Mouse (Mus musculus): Measurements from ENCODE around the gene Ifitm5. TPM values are rescaled to one million over a fixed set of nuclear protein-coding genes. Genes with fewer than 3 reads are reported as not detected.

Ifitm5 gene
- polyA plus RNA-seq, 1 experiment from 2014 or later = 2.4 TPM

- Histone ChIP-seq H3K27me3 (replicated peaks) (no peaks in the 10 kb centered on the region), H3K4me3 (replicated peaks) (no peak overlapping the region), H3K4me1 (replicated peaks) (0 out of 2 replicates have a peak, but pooled peaks cover 7% of the 10 kb centered on the region), H3K9ac (no peak overlapping the region), H3K27ac (no peak overlapping the region), H3K9me3 (no peaks in the 10 kb centered on the region), H3K36me3 (no peaks in the 10 kb centered on the region), H3K4me2 (replicated peaks) (no peak overlapping the region)
- WGBS = 45% methylated on average over 7 of the region's 7 CpGs
- no peak for ATAC-seq
These were observed 41.9 kb downstream of the Ifitm5 start for GRCm38 (mm10) chr7:140908181-140908580.

- Histone ChIP-seq H3K27me3 (replicated peaks) (no peaks in the 10 kb centered on the region), H3K4me1 (replicated peaks) (0 out of 2 replicates have a peak, but pooled peaks cover 7% of the 10 kb centered on the region), H3K9ac (no peak overlapping the region), H3K36me3 (no peaks in the 10 kb centered on the region), H3K4me3 (replicated peaks) (no peak overlapping the region), H3K27ac (no peak overlapping the region), H3K4me2 (replicated peaks) (no peak overlapping the region), H3K9me3 (no peaks in the 10 kb centered on the region)
- 90% methylated on average over 7 of the region's 7 CpGs for WGBS
- ATAC-seq = no peak
These were observed 42.4 kb downstream of the Ifitm5 start for GRCm38 (mm10) chr7:140907697-140908096.

DNA sequence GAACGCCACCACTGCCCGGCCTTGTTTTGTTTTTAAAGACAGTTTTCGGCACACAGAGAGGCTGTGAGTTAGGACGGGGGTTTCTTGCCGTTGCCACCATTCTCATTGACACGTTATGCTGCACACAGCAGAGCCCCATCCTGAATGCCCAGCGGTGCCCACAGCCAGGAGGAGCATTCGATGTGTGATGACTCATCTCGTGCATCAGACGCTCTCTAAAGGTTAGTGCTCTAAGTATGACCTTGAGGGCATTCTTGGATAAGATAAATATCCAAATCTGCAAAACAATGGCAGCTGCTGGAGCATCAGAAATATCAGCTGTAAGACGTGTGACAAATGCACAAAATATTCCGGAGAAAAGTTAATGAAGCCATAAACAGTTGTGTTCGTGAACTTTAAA, 43.0 kb downstream of the Ifitm5 start:
- H3K27me3 ChIP-seq (replicated peaks) = no peaks in the 10 kb centered on the region
- H3K4me1 ChIP-seq (replicated peaks) = 0 out of 2 replicates have a peak, but pooled peaks cover 7% of the 10 kb centered on the region
- H3K4me3 ChIP-seq (replicated peaks) = no peak overlapping the region
- ATAC-seq = no peak
- H3K9me3 ChIP-seq = no peaks in the 10 kb centered on the region
- no peak overlapping the region for H3K27ac ChIP-seq
- 81% methylated on average over 13 of the region's 13 CpGs for WGBS
- H3K4me2 ChIP-seq (replicated peaks) = no peak overlapping the region
- H3K36me3 ChIP-seq = no peaks in the 10 kb centered on the region
- no peak overlapping the region for H3K9ac ChIP-seq

DNA sequence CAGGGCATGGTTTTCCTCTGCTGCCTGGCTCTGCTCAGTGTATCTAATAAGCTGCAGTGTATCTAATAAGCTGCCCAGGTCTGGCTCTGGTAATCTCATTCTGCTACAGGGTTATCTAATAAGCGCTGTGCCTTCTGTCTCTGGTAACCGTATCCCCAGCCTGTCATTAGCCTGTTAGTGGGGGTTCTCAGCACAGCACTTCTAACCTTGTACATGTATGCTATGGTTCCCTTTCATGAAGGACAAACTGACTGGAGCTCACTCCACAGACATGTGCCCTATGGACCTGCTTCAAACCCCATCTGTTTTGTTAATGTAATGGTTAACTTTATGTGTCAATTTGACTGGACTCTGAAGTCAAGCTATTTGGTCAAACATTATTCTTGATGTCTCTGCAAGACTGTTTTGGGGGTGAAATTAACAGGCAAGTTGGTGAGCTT, 44.4 kb downstream of the Ifitm5 start:
- no peak overlapping the region for H3K27ac ChIP-seq
- WGBS = 65% methylated on average over 2 of the region's 2 CpGs
- no peak overlapping the region for H3K4me2 ChIP-seq (replicated peaks)
- 0 out of 2 replicates have a peak, but pooled peaks cover 7% of the 10 kb centered on the region for H3K4me1 ChIP-seq (replicated peaks)
- no peaks in the 10 kb centered on the region for H3K27me3 ChIP-seq (replicated peaks)
- H3K4me3 ChIP-seq (replicated peaks) = no peak overlapping the region
- H3K9me3 ChIP-seq = no peaks in the 10 kb centered on the region
- no peak overlapping the region for H3K9ac ChIP-seq
- ATAC-seq = no peak
- no peaks in the 10 kb centered on the region for H3K36me3 ChIP-seq

- peak; percentile 52 for ATAC-seq
- Histone ChIP-seq H3K4me1 (replicated peaks) (no peaks in the 10 kb centered on the region), H3K4me3 (replicated peaks) (no peak overlapping the region), H3K4me2 (replicated peaks) (no peak overlapping the region), H3K27me3 (replicated peaks) (no peaks in the 10 kb centered on the region), H3K9ac (no peak overlapping the region), H3K36me3 (peaks cover under 1% of the 10 kb centered on the region; the same call in 1 of the 2 replicates), H3K27ac (no peak overlapping the region), H3K9me3 (no peaks in the 10 kb centered on the region)
- 24% methylated on average over 13 of the region's 13 CpGs for whole genome bisulfite sequencing
These were observed 46.9 kb downstream of the Ifitm5 start for GRCm38 (mm10) chr7:140903212-140903611.

DNA sequence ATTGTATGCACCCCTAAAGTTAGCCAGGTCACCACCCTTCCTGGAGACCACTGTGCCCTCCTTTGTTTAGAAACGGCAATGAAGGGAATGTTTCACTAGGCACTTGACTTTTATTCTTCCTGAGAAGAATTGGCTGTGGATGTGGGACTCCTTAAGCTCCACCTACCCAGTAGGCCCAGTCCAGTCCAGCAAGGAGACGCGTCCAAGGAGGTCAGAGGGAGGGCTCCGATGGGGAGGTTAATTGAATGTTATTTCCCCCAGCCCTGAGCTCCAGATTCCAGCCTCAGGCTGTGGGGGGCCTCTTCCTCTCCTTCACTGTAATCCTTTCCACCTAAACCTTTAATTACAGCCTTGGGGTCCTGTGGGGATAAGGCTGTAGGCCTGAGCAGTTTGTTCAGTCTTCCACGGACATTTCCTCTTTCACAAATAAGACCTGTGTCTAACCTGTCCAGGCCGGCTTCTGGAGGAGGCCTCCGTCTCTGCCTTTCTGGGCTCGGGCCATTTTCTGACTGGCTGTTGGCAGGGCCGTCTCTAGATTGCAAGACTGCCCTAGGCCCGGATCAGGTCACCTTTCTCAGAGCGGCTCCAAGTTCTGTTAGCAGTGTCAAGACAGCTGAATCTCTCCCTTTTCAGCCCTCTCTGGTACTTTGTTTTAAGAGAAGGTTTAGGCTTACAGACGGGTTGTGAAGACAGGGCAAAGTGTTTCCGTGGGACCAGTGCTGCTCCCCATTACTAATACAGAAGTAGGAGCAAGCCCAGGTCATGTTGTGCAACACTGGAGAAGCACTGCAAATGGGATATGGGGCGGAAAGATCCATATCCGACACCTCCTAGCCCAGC, 47.8 kb downstream of the Ifitm5 start:
- ATAC-seq = no peak
- Histone ChIP-seq H3K4me1 (replicated peaks) (no peaks in the 10 kb centered on the region), H3K27ac (no peak overlapping the region), H3K9ac (no peak overlapping the region), H3K4me2 (replicated peaks) (no peak overlapping the region), H3K36me3 (peaks cover 10% of the 10 kb centered on the region; the same call in 1 of the 2 replicates), H3K4me3 (replicated peaks) (no peak overlapping the region), H3K9me3 (no peaks in the 10 kb centered on the region), H3K27me3 (replicated peaks) (no peaks in the 10 kb centered on the region)
- WGBS = 85% methylated on average over 15 of the region's 15 CpGs

GRCm38 (mm10) chr7:140900220-140900619, 49.9 kb downstream of the Ifitm5 start, which contains the start of gene Cox8b:
Gene Cox8b, minus strand, starts transcription at chr7:140900446.
- 69% methylated on average over 10 of the region's 10 CpGs for WGBS
- peaks cover 18% of the 10 kb centered on the region for H3K36me3 ChIP-seq
- no peak within 1 kb of the TSS for H3K27ac ChIP-seq
- H3K9me3 ChIP-seq = no peaks in the 10 kb centered on the region
- no peak for ATAC-seq
- no peaks in the 10 kb centered on the region for H3K27me3 ChIP-seq (replicated peaks)
- H3K4me2 ChIP-seq (replicated peaks) = no peak within 1 kb of the TSS
- H3K4me1 ChIP-seq (replicated peaks) = no peaks in the 10 kb centered on the region
- no peak within 1 kb of the TSS for H3K9ac ChIP-seq
- no peak within 1 kb of the TSS for H3K4me3 ChIP-seq (replicated peaks)

DNA sequence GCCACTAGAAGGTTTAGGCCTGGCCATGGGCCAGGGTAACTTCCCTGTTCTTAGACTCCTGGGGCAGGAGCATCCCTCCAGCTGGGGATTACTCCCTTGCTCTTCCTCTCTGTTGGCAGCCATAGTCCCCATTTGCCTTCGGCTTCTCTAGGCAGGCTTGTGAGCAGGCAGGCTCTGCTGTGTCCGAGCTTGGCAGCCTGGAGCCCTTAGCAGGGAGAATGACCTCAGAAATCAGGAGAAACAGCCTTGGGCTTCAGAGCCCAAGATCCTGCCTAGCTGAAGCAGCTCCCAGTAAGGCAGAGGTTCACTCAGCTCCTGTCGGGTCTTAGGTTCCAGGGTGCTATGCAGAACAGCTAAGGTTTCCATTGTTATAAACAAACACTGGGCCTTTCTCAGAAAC, 51.0 kb downstream of the Ifitm5 start:
- Histone ChIP-seq H3K36me3 (peaks cover 26% of the 10 kb centered on the region), H3K4me2 (replicated peaks) (no peak overlapping the region), H3K4me1 (replicated peaks) (no peaks in the 10 kb centered on the region), H3K27ac (no peak overlapping the region), H3K9ac (no peak overlapping the region), H3K4me3 (replicated peaks) (no peak overlapping the region), H3K9me3 (no peaks in the 10 kb centered on the region), H3K27me3 (replicated peaks) (no peaks in the 10 kb centered on the region)
- ATAC-seq = no peak
- WGBS = 78% methylated on average over 3 of the region's 3 CpGs

Other genes with a start within 250 kb of the Ifitm5 start
- not detected in 2 replicates for gene Cyp2e1, start 186.6 kb downstream of the Ifitm5 start, polyA plus RNA-seq (2015; fragmentation: Nextera tagmentation; extraction: Ambion mirVana)
- 0.40 and 0.48 TPM in 2 replicates for gene Syce1, start 162.4 kb downstream of the Ifitm5 start, polyA plus RNA-seq (2015; fragmentation: Nextera tagmentation; extraction: Ambion mirVana)
- gene Zfp941, start 128.1 kb downstream of the Ifitm5 start, polyA plus RNA-seq (2015; fragmentation: Nextera tagmentation; extraction: Ambion mirVana) = 1.6 and 2.0 TPM in 2 replicates
- gene Urah, start 115.3 kb downstream of the Ifitm5 start, polyA plus RNA-seq (2015; fragmentation: Nextera tagmentation; extraction: Ambion mirVana) = 4.8 TPM in 2 replicates
- gene Scgb1c1, start 104.7 kb downstream of the Ifitm5 start, polyA plus RNA-seq (2015; fragmentation: Nextera tagmentation; extraction: Ambion mirVana) = not detected in 2 replicates
- gene Odf3, start 102.5 kb downstream of the Ifitm5 start, polyA plus RNA-seq (2015; fragmentation: Nextera tagmentation; extraction: Ambion mirVana) = not detected in 2 replicates
- gene Gm45785, start 94.0 kb downstream of the Ifitm5 start, polyA plus RNA-seq (2015; fragmentation: Nextera tagmentation; extraction: Ambion mirVana) = 0.54 TPM in 1 of 2 replicates, not detected in the other
- gene Ric8a, start 93.3 kb downstream of the Ifitm5 start, polyA plus RNA-seq (2015; fragmentation: Nextera tagmentation; extraction: Ambion mirVana) = 51.9 and 66.6 TPM in 2 replicates
- 31.7 and 37.1 TPM in 2 replicates for gene Bet1l, start 92.7 kb downstream of the Ifitm5 start, polyA plus RNA-seq (2015; fragmentation: Nextera tagmentation; extraction: Ambion mirVana)
- 194 and 214 TPM in 2 replicates for gene Psmd13, start 68.3 kb downstream of the Ifitm5 start, polyA plus RNA-seq (2015; fragmentation: Nextera tagmentation; extraction: Ambion mirVana)
- gene Sirt3, start 68.0 kb downstream of the Ifitm5 start, polyA plus RNA-seq (2015; fragmentation: Nextera tagmentation; extraction: Ambion mirVana) = 27.7 and 31.4 TPM in 2 replicates
- gene Cox8b, start 49.8 kb downstream of the Ifitm5 start, polyA plus RNA-seq (2015; fragmentation: Nextera tagmentation; extraction: Ambion mirVana) = not detected in 2 replicates
- gene Nlrp6, start 29.4 kb downstream of the Ifitm5 start, polyA plus RNA-seq (2015; fragmentation: Nextera tagmentation; extraction: Ambion mirVana) = 42.9 and 46.8 TPM in 2 replicates
- 21.6 and 21.9 TPM in 2 replicates for gene Pgghg, start 8.9 kb downstream of the Ifitm5 start, polyA plus RNA-seq (2015; fragmentation: Nextera tagmentation; extraction: Ambion mirVana)
- 0.69 TPM in 1 of 2 replicates, not detected in the other for gene Gm45717, start 5.6 kb upstream of the Ifitm5 start, polyA plus RNA-seq (2015; fragmentation: Nextera tagmentation; extraction: Ambion mirVana)
- gene Ifitm2, start 5.7 kb upstream of the Ifitm5 start, polyA plus RNA-seq (2015; fragmentation: Nextera tagmentation; extraction: Ambion mirVana) = 1,251 and 1,347 TPM in 2 replicates
- 145 and 148 TPM in 2 replicates for gene Ifitm1, start 16.9 kb upstream of the Ifitm5 start, polyA plus RNA-seq (2015; fragmentation: Nextera tagmentation; extraction: Ambion mirVana)
- gene Ifitm3, start 60.5 kb upstream of the Ifitm5 start, polyA plus RNA-seq (2015; fragmentation: Nextera tagmentation; extraction: Ambion mirVana) = 255 and 288 TPM in 2 replicates
- 1.6 and 3.6 TPM in 2 replicates for gene Ifitm6, start 67.6 kb upstream of the Ifitm5 start, polyA plus RNA-seq (2015; fragmentation: Nextera tagmentation; extraction: Ambion mirVana)
- gene Gm17387, start 78.8 kb upstream of the Ifitm5 start, polyA plus RNA-seq (2015; fragmentation: Nextera tagmentation; extraction: Ambion mirVana) = not detected in 2 replicates
- gene B4galnt4, start 110.8 kb upstream of the Ifitm5 start, polyA plus RNA-seq (2015; fragmentation: Nextera tagmentation; extraction: Ambion mirVana) = 7.9 and 10.7 TPM in 2 replicates
- gene Pkp3, start 127.9 kb upstream of the Ifitm5 start, polyA plus RNA-seq (2015; fragmentation: Nextera tagmentation; extraction: Ambion mirVana) = 24.6 and 26.1 TPM in 2 replicates
- gene Sigirr, start 150.3 kb upstream of the Ifitm5 start, polyA plus RNA-seq (2015; fragmentation: Nextera tagmentation; extraction: Ambion mirVana) = 17.8 and 20.5 TPM in 2 replicates
- gene Ano9, start 167.5 kb upstream of the Ifitm5 start, polyA plus RNA-seq (2015; fragmentation: Nextera tagmentation; extraction: Ambion mirVana) = 29.5 and 35.3 TPM in 2 replicates
- gene Ptdss2, start 172.1 kb upstream of the Ifitm5 start, polyA plus RNA-seq (2015; fragmentation: Nextera tagmentation; extraction: Ambion mirVana) = 58.0 and 59.7 TPM in 2 replicates
- gene Rnh1, start 222.6 kb upstream of the Ifitm5 start, polyA plus RNA-seq (2015; fragmentation: Nextera tagmentation; extraction: Ambion mirVana) = 123 and 155 TPM in 2 replicates
- gene Hras, start 243.7 kb upstream of the Ifitm5 start, polyA plus RNA-seq (2015; fragmentation: Nextera tagmentation; extraction: Ambion mirVana) = 92.9 and 107 TPM in 2 replicates
- gene Lrrc56, start 243.9 kb upstream of the Ifitm5 start, polyA plus RNA-seq (2015; fragmentation: Nextera tagmentation; extraction: Ambion mirVana) = 5.1 and 5.4 TPM in 2 replicates

Data from intestine, embryonic 15.5 days (tissue).